Mouse (Mus musculus) CH12F3 (cell line): ENCODE data around the gene Prl3c1.
"Not testable (repeated sequence)": the region's sequence is repeated elsewhere in the genome, so short reads cannot be mapped to it uniquely, and the experiment has no call there.

ENCODE experiments used
- in situ Hi-C: fragments of 300-500 bp; cut with MboI; formaldehyde crosslinking; loops from 2 replicates; pipeline ENCODE4 v1.14.3; 2020; ENCODE audit warnings: low sequenced_read_pairs

The Prl3c1 gene

GRCm38 (mm10) chr13:27196359-27196758, at the start of gene Prl3c1:
Gene Prl3c1 (plus strand): TSS chr13:27196659.
- in situ Hi-C loops: no loop called here

- in situ Hi-C loops: no loop called here
Measured at GRCm38 (mm10) chr13:27148264-27148663, 48.2 kb upstream of the Prl3c1 start.

- in situ Hi-C loops: not testable (repeated sequence)
Measured at GRCm38 (mm10) chr13:27156490-27156889, 40.0 kb upstream of the Prl3c1 start, which contains the start of gene Prl3d3. Gene Prl3d3 (plus strand): TSS chr13:27156790.

GRCm38 (mm10) chr13:27241547-27241946, 45.1 kb downstream of the Prl3c1 start, which contains the start of gene Prl3b1:
Gene Prl3b1 (plus strand): TSS chr13:27241847.
- in situ Hi-C loops: no loop called here
